Mouse (Mus musculus): ENCODE measurements around the gene Nme8. TPM values are rescaled to one million over a fixed set of nuclear protein-coding genes. Genes with fewer than 3 reads are reported as not detected.

The Nme8 gene
- polyA plus RNA-seq, 1 experiment from 2014 or later = not detected

GRCm38 (mm10) chr13:19612348-19612747 is 85.2 kb downstream of the Nme8 start:
- no peaks in the 10 kb centered on the region for H3K27me3 ChIP-seq
- H3K9me3 ChIP-seq (replicated peaks) = no peaks in the 10 kb centered on the region
- no peak overlapping the region for H3K9ac ChIP-seq
- H3K36me3 ChIP-seq = no peaks in the 10 kb centered on the region
- ATAC-seq (ENCODE audit: low FRiP score) = peak; percentile 72
- no peak overlapping the region for H3K4me3 ChIP-seq
- no peak overlapping the region for H3K27ac ChIP-seq
- WGBS = 36% methylated on average over 1 of the region's 1 CpGs
- H3K4me1 ChIP-seq = peaks cover 9% of the 10 kb centered on the region
- H3K4me2 ChIP-seq (replicated peaks) = no peak overlapping the region

- no peaks in the 10 kb centered on the region for H3K9me3 ChIP-seq (replicated peaks)
- no peaks in the 10 kb centered on the region for H3K36me3 ChIP-seq
- no peaks in the 10 kb centered on the region for H3K27me3 ChIP-seq
- H3K4me3 ChIP-seq = no peak overlapping the region
- ATAC-seq (ENCODE audit: low FRiP score) = no peak
- H3K4me1 ChIP-seq = peaks cover 9% of the 10 kb centered on the region
- H3K27ac ChIP-seq = no peak overlapping the region
- H3K9ac ChIP-seq = no peak overlapping the region
- H3K4me2 ChIP-seq (replicated peaks) = no peak overlapping the region
Observed at GRCm38 (mm10) chr13:19608120-19608519, 89.5 kb downstream of the Nme8 start.

- Histone ChIP-seq H3K4me2 (replicated peaks) (no peak overlapping the region), H3K9ac (no peak overlapping the region), H3K36me3 (no peaks in the 10 kb centered on the region), H3K27ac (no peak overlapping the region), H3K4me1 (no peaks in the 10 kb centered on the region), H3K9me3 (replicated peaks) (no peaks in the 10 kb centered on the region), H3K27me3 (no peaks in the 10 kb centered on the region), H3K4me3 (no peak overlapping the region)
- ATAC-seq (ENCODE audit: low FRiP score) = no peak
Observed at GRCm38 (mm10) chr13:19604916-19605315, 92.7 kb downstream of the Nme8 start.

- Histone ChIP-seq H3K36me3 (no peaks in the 10 kb centered on the region), H3K4me3 (no peak overlapping the region), H3K9me3 (replicated peaks) (no peaks in the 10 kb centered on the region), H3K27me3 (no peaks in the 10 kb centered on the region), H3K27ac (no peak overlapping the region), H3K4me2 (replicated peaks) (no peak overlapping the region), H3K4me1 (no peaks in the 10 kb centered on the region), H3K9ac (no peak overlapping the region)
- WGBS = 95% methylated on average over 1 of the region's 1 CpGs
- no peak for ATAC-seq (ENCODE audit: low FRiP score)
Observed at GRCm38 (mm10) chr13:19603719-19604118, 93.9 kb downstream of the Nme8 start.

- H3K27ac ChIP-seq = no peak overlapping the region
- no peak for ATAC-seq (ENCODE audit: low FRiP score)
- 85% methylated on average over 1 of the region's 1 CpGs for WGBS
Observed at GRCm38 (mm10) chr13:19602531-19602930, 95.1 kb downstream of the Nme8 start.

GRCm38 (mm10) chr13:19599242-19599641 is 98.4 kb downstream of the Nme8 start:
- 92% methylated on average over 6 of the region's 6 CpGs for WGBS
- H3K36me3 ChIP-seq = no peaks in the 10 kb centered on the region
- H3K27me3 ChIP-seq = no peaks in the 10 kb centered on the region
- no peaks in the 10 kb centered on the region for H3K9me3 ChIP-seq (replicated peaks)
- H3K9ac ChIP-seq = no peak overlapping the region
- H3K4me1 ChIP-seq = no peaks in the 10 kb centered on the region
- no peak for ATAC-seq (ENCODE audit: low FRiP score)
- no peak overlapping the region for H3K4me2 ChIP-seq (replicated peaks)
- H3K27ac ChIP-seq = no peak overlapping the region
- H3K4me3 ChIP-seq = no peak overlapping the region

More at GRCm38 (mm10) chr13:19602531-19602930, 95.1 kb downstream of the Nme8 start:
- H3K4me2 ChIP-seq (replicated peaks) = no peak overlapping the region
- no peaks in the 10 kb centered on the region for H3K9me3 ChIP-seq (replicated peaks)
- H3K4me1 ChIP-seq = no peaks in the 10 kb centered on the region
- no peak overlapping the region for H3K9ac ChIP-seq
- no peaks in the 10 kb centered on the region for H3K27me3 ChIP-seq
- H3K36me3 ChIP-seq = no peaks in the 10 kb centered on the region
- no peak overlapping the region for H3K4me3 ChIP-seq

GRCm38 (mm10) chr13:19595141-19595540 is 102.5 kb downstream of the Nme8 start:
- H3K27me3 ChIP-seq = no peaks in the 10 kb centered on the region
- no peaks in the 10 kb centered on the region for H3K36me3 ChIP-seq
- ATAC-seq (ENCODE audit: low FRiP score) = no peak
- H3K4me2 ChIP-seq (replicated peaks) = no peak overlapping the region
- no peaks in the 10 kb centered on the region for H3K9me3 ChIP-seq (replicated peaks)
- no peak overlapping the region for H3K9ac ChIP-seq
- WGBS = 92% methylated on average over 1 of the region's 1 CpGs
- H3K4me3 ChIP-seq = no peak overlapping the region
- H3K4me1 ChIP-seq = no peaks in the 10 kb centered on the region
- H3K27ac ChIP-seq = no peak overlapping the region

Other genes starting within 250 kb of the Nme8 start
- gene Epdr1, start 77.9 kb downstream of the Nme8 start, polyA plus RNA-seq (2016; fragmentation: Nextera tagmentation; extraction: Ambion mirVana) = 17.7 and 19.5 TPM in 2 replicates
- gene Sfrp4, start 74.7 kb downstream of the Nme8 start, polyA plus RNA-seq (2016; fragmentation: Nextera tagmentation; extraction: Ambion mirVana) = 1.2 and 1.4 TPM in 2 replicates
- gene Gpr141, start 126.5 kb upstream of the Nme8 start, polyA plus RNA-seq (2016; fragmentation: Nextera tagmentation; extraction: Ambion mirVana) = 0.10 TPM in 1 of 2 replicates, not detected in the other